Mouse (Mus musculus) ovary, adult 18-20 months (tissue): ENCODE measurements at regions not wholly inside any gene's neighbourhood (a gene's known extent, or its start where the extent isn't known, plus 50 kb on each side); places are given as distances from the start of the nearest gene placed in this dataset.

Experiments
- DNase-seq: peaks from one replicate; pipeline ENCODE4 v3.0.0; 2022; ENCODE audit warnings: low spot score, mixed read lengths

DNA sequence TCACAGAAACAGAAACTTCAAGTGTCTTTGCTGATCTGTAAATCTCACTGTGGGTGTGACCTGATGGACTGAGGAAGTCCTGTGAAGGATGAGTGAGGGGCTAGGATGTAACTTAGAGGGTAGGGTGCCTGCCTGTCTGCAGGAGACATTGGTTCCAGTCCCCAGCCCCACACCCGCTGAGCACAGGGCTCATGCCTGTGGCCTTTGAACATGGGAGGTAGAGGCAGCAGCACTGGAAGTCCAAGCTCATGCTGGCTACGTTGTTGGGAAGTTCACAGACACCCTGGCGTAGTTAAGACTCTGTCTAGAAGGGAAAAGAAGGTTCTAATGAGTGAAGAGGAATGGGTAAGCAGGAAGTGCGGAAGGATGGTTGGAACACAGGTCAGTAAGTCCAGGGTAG, 59.7 kb upstream of the Tgm3 start:
- no peak for DNase-seq

DNA sequence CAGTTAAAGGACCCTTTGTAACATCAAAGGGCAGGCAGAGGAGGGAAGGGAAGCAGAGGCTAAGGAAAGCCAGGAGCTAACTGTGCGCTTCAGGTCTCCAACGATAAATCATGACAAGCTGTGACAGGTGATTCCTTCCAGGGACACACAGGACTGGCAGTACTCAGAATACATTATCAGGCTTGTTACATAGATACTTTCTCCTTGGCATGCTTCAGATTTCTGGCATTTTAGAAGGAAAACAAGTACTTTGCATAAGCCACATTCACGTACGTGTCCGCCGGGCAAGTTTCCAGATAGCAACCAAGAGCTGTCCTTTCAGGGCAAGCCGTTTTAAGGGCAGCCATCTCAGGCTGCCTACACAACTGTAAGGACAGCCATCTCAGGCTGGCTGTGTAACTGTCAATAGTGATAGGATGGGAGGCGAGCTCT, 56.9 kb upstream of the Tgm3 start:
- no peak for DNase-seq

DNA sequence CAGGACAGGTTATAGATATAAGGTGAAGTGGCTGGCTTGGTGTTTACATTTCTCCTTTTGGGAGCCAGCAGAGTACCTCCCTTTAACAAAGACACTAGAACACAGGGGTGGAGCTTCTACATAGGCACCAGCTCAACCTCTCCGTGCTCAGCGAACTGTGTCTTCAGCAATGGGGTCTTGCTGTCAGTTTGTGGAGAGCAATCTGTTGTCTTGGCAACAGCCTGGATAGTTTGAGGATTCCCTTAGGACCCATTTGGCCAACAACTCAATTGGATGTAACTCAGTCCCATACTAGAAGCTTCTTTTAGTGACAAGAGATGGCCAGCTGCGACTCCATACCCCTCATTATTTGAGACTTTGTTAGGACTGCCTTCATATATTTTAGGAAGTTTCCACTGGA, 54.0 kb upstream of the Tgm3 start:
- no peak for DNase-seq

DNA sequence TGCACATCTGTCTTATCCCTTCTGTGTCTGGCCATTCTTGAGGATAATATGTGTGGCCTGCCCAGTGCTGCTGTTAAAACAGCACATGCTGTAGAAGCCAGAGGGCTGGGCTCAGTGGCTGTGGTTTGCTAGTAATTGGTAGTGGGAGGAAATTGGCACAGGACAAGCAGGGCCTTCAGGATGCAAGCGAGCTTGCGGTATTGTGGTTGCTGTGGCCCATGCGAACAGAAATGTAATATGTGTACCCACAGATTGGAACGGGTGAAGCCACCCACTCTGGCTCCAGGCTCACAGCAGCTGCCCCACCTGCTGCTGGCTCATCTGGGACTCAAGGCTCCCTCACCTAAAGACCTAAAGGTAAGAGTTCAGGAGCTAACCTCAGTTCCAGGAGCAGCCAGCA, 51.8 kb upstream of the Tgm3 start:
- DNase-seq, result no peak

DNA sequence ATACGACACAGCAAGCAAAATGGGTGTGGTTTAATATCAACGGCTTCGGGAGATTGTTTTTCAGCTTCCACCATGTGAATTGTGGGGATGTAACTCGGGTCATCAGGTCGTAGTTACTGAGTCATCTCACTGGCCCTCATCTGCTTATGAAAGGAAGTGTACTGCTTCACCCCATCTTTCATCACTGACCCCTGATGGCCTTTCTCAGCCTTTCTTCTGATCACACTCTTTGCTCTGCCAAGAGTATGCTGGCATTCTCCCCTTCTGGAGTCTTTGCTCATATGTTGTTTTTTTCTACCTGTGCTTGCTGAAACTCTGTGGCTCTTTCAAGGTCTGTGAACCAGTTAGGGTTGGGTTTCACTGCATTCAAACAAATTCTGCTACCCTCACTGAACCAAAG, 50.6 kb upstream of the Tgm3 start:
- no peak for DNase-seq
